Mouse (Mus musculus) embryonic fibroblast, embryonic 13.5 days (primary cell): ENCODE measurements around the gene Gm44502.

Source experiments
- CTCF ChIP-seq: IDR thresholded peaks from 2 replicates; pipeline ENCODE4 v1.5.1; 2011; ENCODE audit warnings: mild to moderate bottlenecking, control low read depth, low read length, moderate library complexity, borderline replicate concordance; ENCODE audit not compliant: insufficient read depth
- POLR2A ChIP-seq: IDR thresholded peaks from 2 replicates; pipeline ENCODE4 v1.6.1; 2011; ENCODE audit warnings: low read depth, mild to moderate bottlenecking, control low read depth, low read length, moderate library complexity

DNA sequence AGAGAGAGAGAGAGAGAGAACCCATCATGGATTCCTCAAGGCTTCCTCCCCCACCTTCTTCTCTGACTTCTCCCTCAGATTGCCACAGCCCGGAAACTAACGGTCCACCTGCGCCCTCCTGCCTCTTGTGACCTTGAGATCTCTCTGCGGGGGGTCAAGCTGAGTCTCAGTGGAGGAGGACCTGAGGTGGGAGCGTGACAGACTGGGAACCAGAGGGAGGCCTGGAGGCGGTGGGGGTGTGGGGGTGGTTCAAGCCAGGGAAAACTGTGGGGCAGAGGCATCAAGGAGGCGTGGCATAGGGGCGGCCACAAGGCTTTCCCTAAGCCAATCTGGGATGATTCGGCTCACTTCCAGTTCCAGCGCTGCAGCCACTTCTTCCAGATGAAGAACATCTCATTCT, 30.8 kb upstream of the Gm44502 start:
- TF ChIP-seq CTCF (no peak), POLR2A (no peak)
